Mouse (Mus musculus) 416B (cell line): Measurements from ENCODE around the gene H2afy2.

ENCODE experiments used
- DNase-seq: peaks from one replicate; pipeline ENCODE4 v3.0.0; 2011; ENCODE audit warnings: low read depth

H2afy2 gene

DNA sequence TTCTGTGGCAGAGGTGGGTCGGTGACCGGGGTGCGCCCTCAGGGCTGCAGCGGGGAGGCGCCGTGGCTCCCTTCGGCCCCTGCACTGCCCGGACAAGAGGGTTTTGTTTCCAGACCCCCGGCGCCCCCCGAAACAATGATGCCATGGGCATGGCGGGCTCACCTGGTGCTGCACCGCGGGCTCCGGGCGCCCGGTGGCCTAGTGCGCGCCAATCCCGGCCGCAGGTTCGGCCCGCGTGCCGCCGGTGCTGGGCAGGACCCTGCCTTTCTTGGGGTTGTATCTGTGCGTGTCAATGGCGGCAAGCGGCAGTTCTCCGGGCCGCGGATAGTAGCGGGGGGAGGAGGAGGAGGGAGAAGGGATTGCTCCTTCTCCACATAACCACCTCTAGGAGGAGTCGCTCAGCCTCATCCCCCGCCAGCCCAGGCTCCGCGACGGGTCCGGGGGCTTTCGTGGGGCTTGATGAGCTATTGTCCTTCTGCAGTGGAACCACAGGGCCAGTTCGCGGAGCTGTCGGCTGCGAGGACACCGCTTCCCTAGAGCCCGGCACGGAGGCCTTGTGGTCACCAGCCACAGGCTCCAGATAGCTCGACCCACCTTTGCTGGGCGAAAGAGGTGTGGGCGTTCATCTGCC, at the start of gene H2afy2:
Gene H2afy2, minus strand, starts transcription at position 527 of the 631 bp plus-strand sequence.
- DNase-seq: no peak

DNA sequence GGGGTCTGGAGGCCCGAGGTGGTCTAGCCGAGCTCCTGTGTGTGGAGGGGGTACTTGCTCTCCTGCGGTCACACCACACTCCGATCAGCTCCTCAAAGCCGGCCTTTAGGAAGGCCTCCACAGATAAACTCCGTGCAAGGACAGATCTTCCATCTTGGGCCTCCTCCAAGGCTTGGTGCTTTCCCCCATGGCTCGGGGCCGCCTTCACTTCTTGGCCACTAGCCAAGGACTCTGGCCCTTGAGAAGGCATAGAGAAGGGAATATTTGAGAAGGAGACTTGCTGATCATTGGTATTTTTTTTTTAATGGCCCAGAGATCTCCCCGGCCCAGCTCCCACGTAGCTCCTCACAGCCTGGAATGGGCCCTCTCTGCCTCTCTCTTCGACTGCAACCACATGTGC, 48.8 kb upstream of the H2afy2 start:
- DNase-seq: no peak

DNA sequence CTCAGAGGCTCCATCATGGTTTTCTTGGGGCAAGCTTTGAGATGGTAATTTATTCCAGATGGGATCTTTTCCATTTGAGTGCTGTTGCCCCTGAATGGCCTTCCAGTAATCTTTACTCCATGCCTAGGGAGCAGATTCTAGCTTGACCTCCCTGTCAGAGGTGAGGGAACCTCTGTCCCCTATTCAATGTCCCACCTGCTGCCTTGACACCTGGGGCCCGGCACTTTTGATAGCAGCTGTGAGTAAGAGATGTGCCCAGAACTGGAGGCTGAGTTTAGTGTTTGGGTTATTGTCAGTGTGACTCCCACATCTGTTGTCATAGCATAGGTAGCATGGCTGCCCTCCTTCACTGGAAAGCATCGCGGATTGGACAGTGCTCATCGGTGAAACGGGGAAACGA, 47.8 kb upstream of the H2afy2 start:
- DNase-seq: no peak

GRCm38 (mm10) chr10:61831251-61831650, 47.3 kb upstream of the H2afy2 start:
- no peak for DNase-seq

GRCm38 (mm10) chr10:61830817-61831216, 46.9 kb upstream of the H2afy2 start:
- DNase-seq: no peak

GRCm38 (mm10) chr10:61829046-61829445, 45.1 kb upstream of the H2afy2 start:
- no peak for DNase-seq

GRCm38 (mm10) chr10:61827950-61828936, 44.3 kb upstream of the H2afy2 start:
- DNase-seq: no peak

- no peak for DNase-seq
Measured at GRCm38 (mm10) chr10:61826753-61827435, 42.9 kb upstream of the H2afy2 start.

GRCm38 (mm10) chr10:61825979-61826752, 42.2 kb upstream of the H2afy2 start:
- no peak for DNase-seq

- DNase-seq: no peak
Measured at GRCm38 (mm10) chr10:61825536-61825935, 41.6 kb upstream of the H2afy2 start.

GRCm38 (mm10) chr10:61823731-61824115, 39.8 kb upstream of the H2afy2 start:
- no peak for DNase-seq

- no peak for DNase-seq
Measured at GRCm38 (mm10) chr10:61822968-61823730, 39.2 kb upstream of the H2afy2 start.

GRCm38 (mm10) chr10:61820050-61820449, 36.1 kb upstream of the H2afy2 start:
- DNase-seq: no peak

DNA sequence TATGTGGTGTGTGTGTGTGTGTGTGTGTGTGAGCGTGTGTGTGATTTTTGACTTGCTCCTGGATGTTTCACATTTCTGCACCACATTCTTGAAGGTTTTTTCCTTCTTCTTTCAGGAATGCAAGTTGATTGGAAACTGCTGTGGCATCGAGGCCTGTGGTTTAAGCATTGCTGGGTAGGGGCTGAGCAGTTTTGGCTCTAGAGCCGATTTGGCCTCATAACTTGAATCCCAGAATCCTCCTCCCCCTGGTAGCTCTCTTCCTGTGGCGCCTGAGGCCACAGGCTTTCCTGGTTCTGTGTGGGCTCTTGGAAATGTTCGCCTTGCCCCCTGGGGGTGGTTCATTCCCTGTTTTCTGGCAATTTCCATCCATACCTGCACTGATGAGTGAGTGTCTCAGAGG, 28.0 kb upstream of the H2afy2 start:
- no peak for DNase-seq

- no peak for DNase-seq
Measured at GRCm38 (mm10) chr10:61798133-61798576, 14.2 kb upstream of the H2afy2 start.

- no peak for DNase-seq
Measured at GRCm38 (mm10) chr10:61795458-61795857, 11.5 kb upstream of the H2afy2 start.

DNA sequence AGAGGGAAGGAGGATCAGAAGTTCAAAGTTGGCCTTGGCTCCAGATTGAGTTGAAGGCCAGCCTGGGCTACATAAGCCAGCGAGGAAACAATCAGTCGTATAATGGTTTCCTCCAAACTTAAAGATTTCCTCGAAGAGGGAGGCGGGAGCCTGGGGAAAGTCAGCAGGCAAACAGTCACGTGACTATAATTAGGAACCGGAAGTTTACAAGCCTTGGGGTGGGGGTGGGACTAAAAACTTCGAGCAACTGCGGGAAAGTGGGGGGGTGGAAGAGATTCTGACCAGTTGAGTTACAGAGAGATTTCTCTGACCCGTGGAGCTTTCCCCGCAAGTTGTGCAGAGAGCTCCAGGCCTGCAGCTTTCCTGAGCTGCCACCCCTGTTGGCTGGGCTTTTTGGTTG, 11.0 kb upstream of the H2afy2 start:
- DNase-seq: no peak

DNA sequence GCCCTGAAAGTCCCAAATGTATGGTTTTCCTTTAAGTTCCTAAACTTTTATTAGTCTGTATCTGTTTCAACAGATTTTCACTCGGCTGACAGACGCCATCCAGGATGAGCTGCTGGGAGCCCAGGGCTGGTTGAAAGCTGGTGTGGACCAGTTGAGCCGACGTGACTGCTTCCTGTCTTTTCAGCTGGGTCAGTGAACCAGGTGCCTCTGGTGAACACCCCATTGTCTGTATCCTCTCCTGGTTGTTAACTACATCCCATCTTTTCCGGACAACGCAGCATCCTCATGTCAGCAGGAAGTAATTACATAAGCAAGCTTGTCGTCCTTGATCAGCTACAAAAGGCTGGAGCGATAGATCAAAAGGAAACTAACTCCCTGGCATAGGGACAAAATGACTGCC, 9.1 kb upstream of the H2afy2 start:
- no peak for DNase-seq

DNA sequence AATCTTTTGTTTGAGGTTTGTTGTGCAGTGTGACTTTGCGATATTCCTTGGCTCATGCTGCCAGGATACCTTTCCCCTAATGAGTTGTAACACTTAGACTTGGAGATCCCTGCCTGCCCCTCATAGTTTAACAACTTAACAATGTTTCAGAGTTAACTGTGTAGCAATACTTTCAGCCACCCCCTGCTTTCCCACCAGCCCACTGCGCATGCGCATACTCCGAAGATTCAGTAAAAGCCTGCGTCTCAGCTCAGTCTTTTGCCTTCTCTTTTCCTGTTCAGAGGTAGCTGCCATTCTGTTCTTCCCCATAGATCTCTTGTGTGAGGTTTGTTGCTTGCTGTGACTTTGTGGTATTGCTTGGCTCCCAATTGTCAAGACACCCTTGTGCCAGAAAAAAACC, 4.6 kb upstream of the H2afy2 start:
- DNase-seq: no peak

GRCm38 (mm10) chr10:61787541-61788313, 3.8 kb upstream of the H2afy2 start:
- no peak for DNase-seq
